Mouse (Mus musculus) stomach, embryonic 16.5 days (tissue): ENCODE data around the gene Sart1. TPM values are rescaled to one million over a fixed set of nuclear protein-coding genes. Genes with fewer than 3 reads are reported as not detected.
"Not testable (repeated sequence)": the region's sequence is repeated elsewhere in the genome, so short reads cannot be mapped to it uniquely, and the experiment has no call there.

Source experiments
- ATAC-seq: fragments of 200-750 bp; cut with Nextera tagmentation; 2 replicates; pipeline ENCODE4 v1.8.0; 2017; ENCODE audit warnings: moderate number of reproducible peaks, moderate TSS enrichment; ENCODE audit not compliant: insufficient read depth, low FRiP score
- H3K27ac ChIP-seq: fragments of 300-500 bp; sonication (generic); 2 replicates; pipeline ENCODE4 v1.5.1; 2014; ENCODE audit warnings: low read length
- H3K27me3 ChIP-seq: fragments of 300-500 bp; sonication (generic); 2 replicates; pipeline ENCODE4 v1.6.1; 2014; ENCODE audit warnings: low read length, control low read depth, mixed read lengths; ENCODE audit not compliant: control insufficient read depth, insufficient read depth
- H3K36me3 ChIP-seq: fragments of 300-500 bp; sonication (generic); 2 replicates; pipeline ENCODE4 v1.6.1; 2014; ENCODE audit warnings: low read length; ENCODE audit not compliant: control insufficient read depth, insufficient read depth
- H3K4me1 ChIP-seq: fragments of 300-500 bp; sonication (generic); 2 replicates; pipeline ENCODE4 v1.6.1; 2014; ENCODE audit warnings: low read length, control low read depth, mixed read lengths; ENCODE audit not compliant: control insufficient read depth, insufficient read depth
- H3K4me2 ChIP-seq: fragments of 300-500 bp; sonication (generic); 2 replicates; pipeline ENCODE4 v1.6.1; 2014; ENCODE audit warnings: low read depth, low read length, mixed read lengths
- H3K4me3 ChIP-seq: fragments of 300-500 bp; sonication (generic); replicated peaks from 2 replicates; pipeline ENCODE4 v1.5.1; 2014; ENCODE audit warnings: mild to moderate bottlenecking, low read length
- H3K9ac ChIP-seq: fragments of 300-500 bp; sonication (generic); 2 replicates; pipeline ENCODE4 v1.6.1; 2014; ENCODE audit warnings: low read length
- H3K9me3 ChIP-seq: fragments of 300-500 bp; sonication (generic); replicated peaks from 2 replicates; pipeline ENCODE4 v1.6.1; 2016; ENCODE audit warnings: low read length, control low read depth; ENCODE audit not compliant: control insufficient read depth
- WGBS: fragments of 180-500 bp; shearing (Covaris S2); extraction: QIAGEN DNeasy Blood & Tissue Kit; methylation state at CpG from one replicate; pipeline ENCODE4 v1.1.7; 2014; 5-methylcytosine and 5-hydroxymethylcytosine counted together
- polyA plus RNA-seq: library from polyadenylated mRNA; unstranded; fragments of >200 nt; fragmentation: Nextera tagmentation; extraction: Ambion mirVana; gene quantifications from 2 replicates; pipeline ENCODE4 v1.2.1, GENCODE M21; 2015

Sart1 gene
- polyA plus RNA-seq, 1 experiment from 2014 or later = 56.4 TPM

- H3K27ac ChIP-seq = peak overlapping the region; percentile 96; the same call in 1 of the 2 replicates
- 9% methylated on average over 11 of the region's 11 CpGs for WGBS
- H3K4me1 ChIP-seq = peaks cover 16% of the 10 kb centered on the region
- H3K4me2 ChIP-seq = peak overlapping the region; percentile 80
- H3K4me3 ChIP-seq = peak overlapping the region; percentile 70
- peak overlapping the region; percentile 90 for H3K9ac ChIP-seq
- no peaks in the 10 kb centered on the region for H3K27me3 ChIP-seq
- H3K9me3 ChIP-seq = no peaks in the 10 kb centered on the region
- H3K36me3 ChIP-seq = peaks cover 14% of the 10 kb centered on the region
- no peak for ATAC-seq
These were observed 21.0 kb downstream of the Sart1 start for GRCm38 (mm10) chr19:5367455-5367854.

GRCm38 (mm10) chr19:5367053-5367359 is 21.5 kb downstream of the Sart1 start, which contains the start of gene Banf1:
Gene Banf1 (minus strand): TSS chr19:5367168.
- H3K4me3 ChIP-seq = peak within 1 kb of the TSS; percentile 70
- H3K27ac ChIP-seq = peak within 1 kb of the TSS; percentile 96
- H3K9ac ChIP-seq = peak within 1 kb of the TSS; percentile 90
- WGBS = 0% methylated on average over 33 of the region's 33 CpGs
- H3K27me3 ChIP-seq = no peaks in the 10 kb centered on the region
- no peak for ATAC-seq
- peaks cover 16% of the 10 kb centered on the region for H3K4me1 ChIP-seq
- H3K9me3 ChIP-seq = no peaks in the 10 kb centered on the region
- peak within 1 kb of the TSS; percentile 80 for H3K4me2 ChIP-seq
- peaks cover 10% of the 10 kb centered on the region for H3K36me3 ChIP-seq

- Histone ChIP-seq H3K27ac (peak within 1 kb of the TSS; percentile 96), H3K4me1 (peaks cover 16% of the 10 kb centered on the region), H3K4me2 (peak within 1 kb of the TSS; percentile 80), H3K4me3 (peak within 1 kb of the TSS; percentile 70), H3K27me3 (no peaks in the 10 kb centered on the region), H3K9ac (peak within 1 kb of the TSS; percentile 90), H3K9me3 (no peaks in the 10 kb centered on the region), H3K36me3 (peaks cover 7% of the 10 kb centered on the region)
- peak; percentile 95 for ATAC-seq
- under 1% methylated on average over 91 of the region's 92 CpGs for WGBS
These were observed 22.1 kb downstream of the Sart1 start, which contains the start of gene Eif1ad for GRCm38 (mm10) chr19:5366175-5367052. Gene Eif1ad (plus strand): TSS chr19:5366741.

- Histone ChIP-seq H3K4me3 (peak overlapping the region; percentile 70), H3K4me2 (peak overlapping the region; percentile 80), H3K27ac (0 out of 2 replicates have a peak overlapping the region, but pooled peaks have one; percentile 8), H3K27me3 (no peaks in the 10 kb centered on the region), H3K9ac (peak overlapping the region; percentile 90), H3K9me3 (no peaks in the 10 kb centered on the region), H3K4me1 (peaks cover 16% of the 10 kb centered on the region), H3K36me3 (peaks cover 7% of the 10 kb centered on the region)
- ATAC-seq = no peak
- 17% methylated on average over 11 of the region's 11 CpGs for WGBS
These were observed 22.8 kb downstream of the Sart1 start for GRCm38 (mm10) chr19:5365751-5366150.

GRCm38 (mm10) chr19:5364124-5364523 is 24.4 kb downstream of the Sart1 start:
- no peak overlapping the region for H3K4me2 ChIP-seq
- H3K9ac ChIP-seq = no peak overlapping the region
- H3K9me3 ChIP-seq = no peaks in the 10 kb centered on the region
- peaks cover 3% of the 10 kb centered on the region; the same call in 1 of the 2 replicates for H3K36me3 ChIP-seq
- no peak overlapping the region for H3K27ac ChIP-seq
- 73% methylated on average over 2 of the region's 2 CpGs for WGBS
- ATAC-seq = no peak
- peaks cover 16% of the 10 kb centered on the region for H3K4me1 ChIP-seq
- no peak overlapping the region for H3K4me3 ChIP-seq
- no peaks in the 10 kb centered on the region for H3K27me3 ChIP-seq

- no peaks in the 10 kb centered on the region for H3K27me3 ChIP-seq
- H3K4me2 ChIP-seq = no peak overlapping the region
- WGBS = 78% methylated on average over 2 of the region's 2 CpGs
- peaks cover 6% of the 10 kb centered on the region for H3K4me1 ChIP-seq
- H3K36me3 ChIP-seq = peaks cover 3% of the 10 kb centered on the region; the same call in 1 of the 2 replicates
- no peak for ATAC-seq
- no peak overlapping the region for H3K4me3 ChIP-seq
- H3K27ac ChIP-seq = no peak overlapping the region
- H3K9me3 ChIP-seq = no peaks in the 10 kb centered on the region
- no peak overlapping the region for H3K9ac ChIP-seq
These were observed 26.3 kb downstream of the Sart1 start for GRCm38 (mm10) chr19:5362186-5362585.

GRCm38 (mm10) chr19:5356080-5356479 is 32.4 kb downstream of the Sart1 start:
- H3K4me1 ChIP-seq = no peaks in the 10 kb centered on the region
- WGBS = no CpG with 5 or more reads among the region's 1 CpGs
- H3K9me3 ChIP-seq = no peaks in the 10 kb centered on the region
- H3K4me2 ChIP-seq = no peak overlapping the region
- H3K36me3 ChIP-seq = no peaks in the 10 kb centered on the region
- no peaks in the 10 kb centered on the region for H3K27me3 ChIP-seq
- no peak overlapping the region for H3K9ac ChIP-seq
- no peak overlapping the region for H3K27ac ChIP-seq
- no peak for ATAC-seq
- no peak overlapping the region for H3K4me3 ChIP-seq

- Histone ChIP-seq H3K9ac (no peak overlapping the region), H3K9me3 (no peaks in the 10 kb centered on the region), H3K27ac (no peak overlapping the region), H3K4me2 (no peak overlapping the region), H3K4me1 (no peaks in the 10 kb centered on the region), H3K27me3 (no peaks in the 10 kb centered on the region), H3K36me3 (no peaks in the 10 kb centered on the region), H3K4me3 (no peak overlapping the region)
- no peak for ATAC-seq
- 57% methylated on average over 2 of the region's 2 CpGs for WGBS
These were observed 34.9 kb downstream of the Sart1 start for GRCm38 (mm10) chr19:5353609-5354008.

GRCm38 (mm10) chr19:5349502-5349873 is 39.0 kb downstream of the Sart1 start, which contains the start of gene Cst6:
Gene Cst6 (minus strand): TSS chr19:5349574.
- H3K27ac ChIP-seq, H3K9me3 ChIP-seq, H3K4me1 ChIP-seq, H3K27me3 ChIP-seq, H3K36me3 ChIP-seq, ATAC-seq: not testable (repeated sequence)
- peak within 1 kb of the TSS; percentile 72 for H3K9ac ChIP-seq
- peak within 1 kb of the TSS; percentile 35 for H3K4me3 ChIP-seq
- H3K4me2 ChIP-seq = peak within 1 kb of the TSS; percentile 57
- WGBS = 61% methylated on average over 6 of the region's 6 CpGs
